Mouse (Mus musculus): ENCODE results near the gene Scpep1. TPM values are rescaled to one million over a fixed set of nuclear protein-coding genes. Genes with fewer than 3 reads are reported as not detected.
A peak's percentile ranks its signal among the peaks of the same experiment; 100 is the strongest.

Gene Scpep1
- polyA plus RNA-seq, 1 experiment: 94.3 TPM

DNA sequence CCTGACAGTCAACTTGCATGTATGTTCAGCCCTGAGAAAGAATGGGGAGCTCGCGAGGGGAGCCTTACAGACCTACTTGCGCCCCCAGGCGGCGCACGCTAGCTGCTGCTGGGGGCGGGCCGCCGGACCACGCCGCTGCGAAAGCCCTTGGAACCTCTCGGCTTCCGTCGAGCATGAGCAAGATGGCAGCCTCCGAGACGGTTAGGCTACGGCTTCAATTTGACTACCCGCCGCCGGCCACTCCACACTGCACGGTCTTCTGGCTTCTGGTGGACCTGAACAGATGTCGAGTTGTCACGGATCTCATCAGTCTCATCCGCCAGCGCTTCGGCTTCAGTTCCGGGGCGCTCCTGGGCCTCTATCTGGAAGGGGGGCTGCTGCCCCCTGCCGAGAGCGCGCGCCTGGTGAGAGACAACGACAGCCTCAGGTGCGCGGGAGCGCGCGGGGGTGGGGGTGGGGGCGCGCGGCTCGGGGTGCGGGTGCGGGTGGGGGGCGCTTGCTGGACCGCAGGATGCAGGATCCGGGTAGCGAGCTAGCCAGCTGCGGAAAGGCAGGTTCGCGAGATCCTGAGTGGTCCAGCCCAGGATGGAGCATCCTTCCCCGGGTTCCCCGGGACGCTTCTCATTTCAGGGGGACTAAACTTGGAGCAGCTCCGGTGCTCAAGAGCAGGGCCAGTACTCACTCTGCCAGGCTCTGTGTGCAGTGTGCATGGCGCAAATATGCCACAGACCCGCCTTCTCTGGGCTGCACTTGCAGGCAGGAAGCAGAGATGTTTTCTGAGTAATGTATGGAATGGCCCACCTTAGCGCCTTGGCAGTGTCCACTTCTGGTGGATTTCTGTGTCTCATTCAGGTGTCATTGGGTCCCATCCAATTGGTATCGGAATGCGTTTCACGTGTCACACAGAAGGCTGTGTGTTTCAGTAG is 18.8 kb upstream of the Scpep1 start:
- peak; percentile 91 for DNase-seq (ENCODE audit: low spot score)

DNA sequence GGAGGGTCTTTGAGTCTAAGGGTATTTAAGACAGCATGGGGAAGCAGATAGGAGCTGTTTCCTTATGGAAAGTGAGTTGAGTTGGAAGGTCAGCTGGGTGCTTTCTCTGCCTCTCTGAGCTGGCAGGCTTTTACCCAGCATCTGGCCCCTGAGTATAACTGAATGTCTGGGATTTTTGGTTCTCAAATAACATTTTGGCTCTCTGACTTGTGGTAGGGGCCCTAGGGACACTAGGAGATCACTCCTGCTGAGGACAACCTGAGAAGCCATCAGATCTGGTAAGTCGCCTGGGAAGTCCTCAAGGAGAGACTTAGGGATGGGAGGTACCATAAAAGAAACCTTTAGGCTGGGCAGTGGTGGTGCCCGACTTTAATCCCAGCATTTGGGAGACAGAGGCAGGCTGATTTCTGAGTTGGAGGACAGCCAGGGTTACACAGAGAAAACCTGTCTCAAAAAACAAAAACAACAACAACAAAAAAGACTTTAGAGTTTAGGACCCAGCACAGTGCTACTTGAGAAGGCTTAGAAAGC is 15.0 kb upstream of the Scpep1 start, which contains the start of gene Coil:
Gene Coil, plus strand, starts transcription at position 51 of the 531 bp plus-strand sequence.
- DNase-seq (ENCODE audit: low spot score): peak; percentile 36

DNA sequence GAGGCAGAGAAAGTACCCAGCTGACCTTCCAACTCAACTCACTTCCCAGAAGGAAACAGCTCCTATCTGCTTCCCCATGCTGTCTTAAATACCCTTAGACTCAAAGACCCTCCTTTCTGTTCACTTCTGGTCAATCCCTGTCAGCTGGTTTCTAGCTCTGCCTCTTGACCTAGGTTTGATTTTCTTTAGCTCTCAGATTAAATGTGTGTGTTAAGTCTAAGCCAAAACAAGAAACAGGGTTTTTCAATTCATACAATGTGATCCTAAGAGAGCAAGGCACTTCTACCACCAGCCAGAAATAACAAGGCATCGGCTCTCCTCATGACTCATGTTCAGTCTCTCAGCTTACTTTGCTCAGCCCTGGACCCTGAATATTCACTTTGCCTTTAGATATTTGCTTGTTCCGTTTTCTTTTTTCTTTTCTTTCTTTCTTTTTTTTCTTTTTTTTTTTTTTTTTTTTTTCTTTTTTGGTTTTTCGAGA is 11.7 kb upstream of the Scpep1 start, which contains the start of gene Elobl:
Gene Elobl, minus strand, starts transcription at position 51 of the 481 bp plus-strand sequence.
- DNase-seq (ENCODE audit: low spot score): no peak

DNA sequence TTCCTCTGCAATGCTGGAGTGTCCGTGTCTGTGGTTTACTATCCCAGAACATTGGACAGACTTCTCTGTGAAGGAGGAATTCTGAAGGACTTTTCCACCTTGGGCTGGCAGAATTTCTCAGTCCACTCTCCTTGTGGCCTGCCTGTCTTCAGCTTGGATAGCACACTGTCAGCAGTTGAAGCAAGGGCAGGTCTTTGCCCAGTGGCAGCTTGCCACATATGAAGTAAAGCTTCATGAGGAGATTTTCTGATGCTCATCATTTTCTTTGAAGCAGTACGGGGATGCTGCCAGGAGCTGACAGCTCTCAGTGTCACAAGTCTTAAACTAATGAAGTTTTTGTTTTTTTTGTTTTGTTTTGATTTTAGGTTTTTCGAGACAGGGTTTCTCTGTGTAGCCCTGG is 3.6 kb upstream of the Scpep1 start:
- no peak for DNase-seq (ENCODE audit: low spot score)

DNA sequence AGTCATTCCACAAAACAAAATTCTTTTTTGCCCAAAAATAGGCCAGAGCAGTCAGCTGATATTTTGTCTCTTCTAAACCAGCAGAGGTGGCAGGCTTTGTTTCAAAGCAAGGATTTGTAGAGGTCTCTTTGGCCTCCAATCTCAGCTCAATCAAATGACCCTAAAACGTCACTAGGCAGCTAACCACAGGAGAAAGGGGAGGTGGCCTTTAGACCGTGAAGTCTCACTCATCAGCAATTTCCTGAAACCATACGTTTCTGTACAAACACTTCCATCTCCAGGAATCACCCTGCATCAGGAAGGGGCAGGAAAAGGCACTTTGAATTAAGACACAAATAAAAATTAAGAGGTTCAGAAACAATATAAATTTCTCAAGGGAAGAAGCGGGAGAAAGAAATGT is 462 bp downstream of the Scpep1 start:
- DNase-seq (ENCODE audit: low spot score): no peak

DNA sequence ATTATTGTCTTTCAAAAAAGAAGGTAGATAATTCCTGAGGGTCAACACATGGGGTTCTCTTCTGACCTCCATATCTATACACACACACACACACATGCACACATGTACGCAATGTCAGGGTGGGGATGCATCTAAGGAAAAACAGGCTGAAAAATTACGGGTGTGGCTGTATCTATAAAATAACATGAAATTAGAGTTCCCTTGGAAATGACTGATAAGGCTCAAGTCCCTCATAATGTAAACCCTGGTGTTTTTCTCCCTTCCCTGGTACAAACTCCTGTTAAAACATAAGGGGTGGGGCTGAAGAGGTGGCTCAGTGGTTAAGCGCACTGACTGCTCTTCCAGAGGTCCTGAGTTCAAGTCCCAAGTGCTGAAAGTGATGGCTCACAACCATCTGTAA is 1.7 kb downstream of the Scpep1 start:
- no peak for DNase-seq (ENCODE audit: low spot score)

DNA sequence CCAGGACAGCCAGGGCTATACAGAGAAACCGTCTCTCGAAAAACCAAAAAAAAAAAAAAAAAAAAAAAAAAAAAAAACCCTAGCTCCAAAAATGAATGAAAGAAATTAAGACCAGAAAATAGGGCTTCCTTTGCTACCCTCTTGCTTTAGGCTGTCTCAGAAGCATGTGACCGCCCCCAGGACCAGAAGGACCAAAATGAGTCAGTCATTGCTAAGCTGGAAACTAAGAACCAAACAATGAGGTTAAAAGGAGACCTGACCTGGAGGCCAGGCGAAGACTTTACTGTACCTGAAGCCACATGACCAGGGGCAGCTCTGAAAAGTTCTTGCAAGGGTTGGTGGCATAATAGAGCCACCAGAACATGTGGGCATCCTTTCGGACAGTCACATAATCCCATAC is 3.1 kb downstream of the Scpep1 start:
- no peak for DNase-seq (ENCODE audit: low spot score)

DNA sequence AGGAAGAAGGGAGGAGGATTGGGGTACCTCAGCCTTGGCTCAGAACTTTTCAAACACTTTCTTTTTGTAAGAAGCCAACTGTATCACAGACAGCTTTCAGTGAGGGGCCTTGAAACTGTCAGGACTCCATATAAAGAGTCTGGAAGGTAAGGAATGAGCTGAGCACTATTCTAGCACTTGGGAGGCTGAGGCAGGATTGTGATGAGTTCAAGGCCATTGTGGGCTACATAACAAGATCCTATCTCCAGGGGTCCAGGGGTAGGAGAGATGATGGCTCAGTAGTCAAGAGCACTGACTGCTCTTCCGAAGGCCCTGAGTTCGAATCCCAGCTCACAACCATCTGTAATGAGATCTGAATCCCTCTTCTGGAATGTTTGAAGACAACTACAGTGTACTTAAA is 3.7 kb downstream of the Scpep1 start:
- DNase-seq (ENCODE audit: low spot score): no peak

DNA sequence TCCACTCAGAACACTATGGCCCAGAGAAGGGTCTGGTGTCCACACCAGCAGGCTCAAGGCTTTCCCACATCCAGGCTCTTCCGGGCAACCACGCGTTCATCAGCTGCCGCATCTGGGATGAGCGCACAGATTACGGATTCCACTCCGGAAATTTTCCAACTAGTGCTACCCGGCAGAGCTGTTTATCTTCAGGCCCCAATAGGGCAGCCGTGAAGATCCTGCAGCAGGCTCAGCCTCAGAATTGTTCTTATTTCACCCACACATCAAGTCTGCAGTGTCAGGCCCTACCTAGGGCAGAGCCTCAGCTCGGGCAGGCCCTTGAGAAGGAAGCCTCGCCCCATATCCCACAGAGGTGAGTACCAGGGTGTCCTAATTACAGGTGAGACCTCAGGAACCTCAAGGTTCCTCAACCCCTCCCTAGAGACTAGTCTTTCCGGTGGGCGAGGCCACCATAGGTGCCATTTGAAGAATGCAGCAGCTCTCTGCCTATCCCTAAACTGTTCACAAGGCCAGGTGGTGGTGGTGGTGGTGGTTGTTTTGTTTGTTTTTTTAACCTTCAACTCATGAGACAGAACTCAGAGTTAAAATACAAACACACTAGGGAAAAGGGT is 4.5 kb downstream of the Scpep1 start:
- no peak for DNase-seq (ENCODE audit: low spot score)

DNA sequence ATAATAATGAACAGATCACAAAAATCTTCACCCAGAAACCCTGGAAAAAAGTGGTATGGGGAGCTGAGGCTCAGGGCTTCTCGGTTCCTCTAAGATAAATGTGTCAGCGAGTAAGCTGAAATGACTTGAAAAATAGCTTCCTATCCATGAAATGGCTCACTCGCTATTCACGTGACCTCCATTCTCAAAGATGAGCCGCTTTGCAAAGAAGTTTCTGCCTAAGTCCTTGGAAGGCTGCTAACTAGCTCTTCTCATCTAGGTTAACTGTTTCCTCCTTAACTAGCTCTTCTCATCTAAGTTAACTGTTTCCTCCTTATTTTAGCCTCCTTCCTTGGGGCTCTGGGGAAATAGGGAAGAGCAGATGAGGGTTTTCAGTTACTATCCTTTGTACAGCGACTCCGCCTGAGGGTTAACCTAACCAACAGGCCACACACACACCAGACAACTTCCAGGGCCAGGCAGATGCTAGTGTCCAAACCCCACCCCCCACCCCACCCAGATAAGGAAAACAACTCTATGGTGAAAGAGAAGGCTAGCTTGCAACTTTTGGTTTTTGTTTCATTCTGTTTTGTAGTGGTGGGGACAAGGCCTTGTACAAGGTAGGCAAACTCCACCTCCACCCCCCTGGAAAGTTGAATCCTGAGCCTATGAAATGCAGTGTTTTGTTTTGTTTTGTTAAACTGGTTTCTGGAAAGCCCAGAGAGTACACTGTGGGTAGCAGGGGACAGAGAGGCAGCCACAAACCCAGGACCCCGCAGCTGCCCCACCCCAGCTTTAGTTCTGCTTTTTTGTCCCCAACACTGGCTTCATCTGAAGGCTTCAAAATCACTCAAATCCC is 5.2 kb downstream of the Scpep1 start:
- DNase-seq (ENCODE audit: low spot score): no peak

DNA sequence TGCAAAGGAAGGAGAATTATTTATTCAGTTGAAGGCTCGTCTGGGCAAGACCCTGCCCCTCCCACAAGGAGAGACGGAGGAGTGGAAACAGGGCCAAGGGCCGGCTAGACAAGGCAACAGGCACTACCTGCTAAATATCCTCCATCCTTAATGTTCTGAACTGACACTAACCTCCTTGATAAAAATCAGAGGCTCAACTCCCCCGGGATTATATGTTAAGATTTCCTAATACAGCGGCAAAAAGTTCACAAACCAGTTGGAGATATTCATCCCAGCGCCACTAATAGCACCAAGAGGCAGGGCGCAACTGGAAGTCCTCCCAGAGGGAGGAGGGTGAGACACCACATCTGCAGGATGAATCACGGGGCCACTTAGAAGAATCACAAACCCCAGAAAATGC is 6.4 kb downstream of the Scpep1 start:
- DNase-seq (ENCODE audit: low spot score): no peak

DNA sequence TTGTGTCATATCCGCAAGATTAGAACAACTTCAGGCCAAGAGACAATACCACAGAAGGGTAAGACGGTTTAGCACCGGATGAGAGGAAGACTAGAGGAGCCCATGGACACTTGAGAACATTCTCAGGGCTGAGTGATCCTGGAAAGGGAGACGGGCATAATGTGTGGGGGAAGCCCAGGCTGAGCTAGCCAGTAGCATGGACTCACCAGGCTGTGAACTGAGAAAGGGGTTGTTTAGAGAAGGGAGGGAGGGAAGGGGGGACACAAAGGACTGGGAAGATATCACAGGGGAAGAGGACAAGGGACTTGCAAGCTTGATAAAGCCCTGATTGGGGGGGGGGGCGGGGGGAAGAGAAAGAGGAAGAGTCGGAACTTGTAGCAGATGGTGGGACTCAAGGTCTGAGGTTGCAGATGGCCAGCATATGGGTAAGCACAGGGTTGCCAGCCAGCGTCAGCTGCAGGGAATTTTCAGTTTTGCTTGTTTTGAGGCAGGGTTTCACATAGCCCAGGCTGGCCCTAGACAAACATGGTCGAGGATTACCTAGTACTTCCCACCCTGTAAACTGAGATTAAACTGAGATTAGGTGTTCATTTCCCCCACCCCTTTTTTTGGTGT is 9.2 kb downstream of the Scpep1 start:
- DNase-seq (ENCODE audit: low spot score): no peak

DNA sequence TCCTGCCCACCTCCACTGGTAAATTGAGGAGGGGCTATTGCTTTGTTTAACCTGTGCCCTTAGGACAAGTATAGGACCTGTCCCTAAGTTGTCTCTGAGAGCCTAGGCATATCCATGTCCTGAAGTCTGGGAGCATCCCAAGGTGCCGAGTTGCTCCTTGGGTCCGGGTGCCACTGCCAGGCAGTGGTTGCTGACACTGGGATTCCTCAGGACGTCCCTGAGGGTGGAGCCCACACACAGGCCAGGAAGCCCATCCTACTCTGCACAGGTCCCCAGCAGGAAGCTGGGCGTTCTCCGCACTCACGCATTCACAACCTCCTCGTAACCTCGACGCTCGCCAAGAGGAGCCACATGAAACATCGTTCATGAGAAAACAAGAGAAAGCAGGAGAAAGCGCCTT is 13.8 kb downstream of the Scpep1 start:
- DNase-seq (ENCODE audit: low spot score): no peak

DNA sequence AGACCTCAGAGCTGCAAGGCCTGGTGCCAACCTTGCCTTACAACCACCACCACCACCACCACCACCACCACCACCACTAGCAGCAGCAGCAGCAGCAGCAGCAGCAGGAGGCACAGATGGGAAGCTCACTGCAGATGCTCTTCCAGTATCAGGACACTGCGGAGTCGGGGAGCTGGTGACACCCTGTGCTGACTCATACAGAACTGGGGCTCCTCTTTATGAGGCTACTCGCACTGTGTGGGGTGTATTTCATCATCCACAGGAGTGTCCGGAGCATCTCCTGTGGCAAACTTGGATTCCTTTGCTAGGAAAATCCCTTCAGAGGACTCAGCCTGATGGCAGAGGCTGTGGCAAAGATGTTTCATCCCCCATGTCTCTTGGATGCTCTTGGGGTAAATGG is 15.6 kb downstream of the Scpep1 start:
- DNase-seq (ENCODE audit: low spot score): no peak

DNA sequence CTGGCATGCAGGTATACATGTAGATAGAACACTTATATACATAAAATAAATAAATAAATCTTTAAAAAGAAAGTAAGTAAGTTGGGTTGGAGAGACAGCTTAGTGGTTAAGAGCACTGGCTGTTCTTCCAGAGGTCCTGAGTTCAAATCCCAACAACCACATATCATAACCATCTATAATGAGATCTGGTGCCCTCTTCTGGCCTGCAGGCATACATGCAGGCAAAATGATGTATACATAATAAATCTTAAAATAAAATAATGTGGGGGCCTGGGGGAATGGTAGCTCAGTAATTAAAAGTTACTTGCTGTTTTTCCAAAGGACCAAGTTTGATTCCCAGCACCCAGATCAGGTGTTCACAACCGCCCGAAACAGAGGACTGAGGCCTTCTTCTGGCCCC is 16.5 kb downstream of the Scpep1 start:
- DNase-seq (ENCODE audit: low spot score): no peak

DNA sequence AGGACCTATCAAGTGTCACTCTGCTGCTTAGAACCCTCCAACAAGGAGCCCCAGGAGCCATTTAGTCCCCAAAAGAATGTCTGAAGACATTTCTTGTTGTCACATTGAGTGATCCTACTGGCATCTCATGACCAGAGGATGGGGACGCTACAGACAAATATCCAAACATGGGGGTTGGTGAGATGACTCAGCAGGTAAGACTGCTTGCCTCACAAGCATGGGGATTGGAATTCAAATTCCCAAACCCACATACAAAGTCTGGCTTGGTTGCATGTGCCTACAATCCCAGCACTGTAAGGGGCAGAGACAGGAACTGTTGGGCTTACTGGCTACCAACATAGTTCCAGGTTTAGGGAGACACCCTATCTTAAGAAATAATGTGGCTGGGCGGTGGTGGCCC is 17.4 kb downstream of the Scpep1 start:
- no peak for DNase-seq (ENCODE audit: low spot score)

DNA sequence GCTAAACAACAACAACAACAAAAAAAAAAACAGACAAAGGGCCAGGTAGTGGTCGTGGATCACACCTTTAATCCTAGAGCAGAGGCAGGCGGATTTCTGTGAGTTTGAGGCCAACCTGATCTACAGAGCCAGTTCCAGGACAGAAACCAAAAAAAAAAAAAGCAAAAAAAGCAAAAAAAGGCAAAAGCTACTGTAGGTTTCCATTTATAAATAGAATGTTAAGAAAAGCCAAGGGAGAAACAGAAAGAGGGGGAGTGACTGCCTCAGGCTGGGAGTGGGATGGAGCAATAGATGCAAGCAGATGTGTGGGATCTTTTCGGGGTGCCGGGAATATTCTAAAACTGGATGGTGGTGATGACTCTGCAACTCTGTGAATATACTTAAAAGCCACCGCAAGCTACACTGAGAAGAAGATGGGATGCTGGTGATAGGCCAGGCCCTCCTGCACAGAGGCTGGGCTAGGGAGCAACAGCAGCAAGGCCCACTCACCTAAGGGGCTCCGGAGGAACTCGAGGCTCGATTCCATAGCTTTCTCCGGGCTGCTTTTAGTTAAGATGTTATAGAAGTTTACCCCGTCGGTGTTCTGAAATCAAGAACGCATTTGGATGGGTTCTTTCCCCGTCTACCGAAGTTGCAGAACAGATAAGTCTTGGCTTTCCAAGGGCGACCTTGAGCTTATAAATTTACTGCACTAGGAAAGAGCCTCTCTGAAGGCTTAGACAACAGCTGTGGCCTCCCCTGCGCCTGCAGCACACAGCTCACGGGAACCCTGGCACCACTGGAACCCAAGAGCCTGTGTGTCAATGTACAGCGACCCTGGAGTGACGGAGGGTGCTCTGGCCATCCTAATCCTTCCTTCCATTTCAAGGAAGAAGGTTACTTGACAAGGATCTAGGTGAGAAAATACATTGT is 20.9 kb downstream of the Scpep1 start:
- DNase-seq (ENCODE audit: low spot score): no peak

DNA sequence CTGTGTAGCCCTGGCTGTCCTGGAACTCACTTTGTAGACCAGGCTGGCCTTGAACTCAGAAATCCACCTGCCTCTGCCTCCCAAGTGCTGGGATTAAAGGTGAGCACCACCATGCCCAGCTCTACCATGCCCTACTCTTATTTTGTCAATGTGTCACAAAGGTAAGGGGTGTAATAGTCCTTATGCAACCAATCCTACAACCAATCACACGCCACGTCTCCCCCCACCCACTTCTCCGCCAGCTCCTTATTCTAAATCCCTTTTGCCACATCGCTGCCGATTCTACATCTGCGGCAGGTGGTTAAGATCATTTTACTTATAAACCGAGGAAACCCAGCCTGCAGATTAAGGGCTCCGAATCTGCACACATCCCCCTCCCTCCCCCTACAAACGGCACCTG is 22.2 kb downstream of the Scpep1 start:
- DNase-seq (ENCODE audit: low spot score): no peak

DNA sequence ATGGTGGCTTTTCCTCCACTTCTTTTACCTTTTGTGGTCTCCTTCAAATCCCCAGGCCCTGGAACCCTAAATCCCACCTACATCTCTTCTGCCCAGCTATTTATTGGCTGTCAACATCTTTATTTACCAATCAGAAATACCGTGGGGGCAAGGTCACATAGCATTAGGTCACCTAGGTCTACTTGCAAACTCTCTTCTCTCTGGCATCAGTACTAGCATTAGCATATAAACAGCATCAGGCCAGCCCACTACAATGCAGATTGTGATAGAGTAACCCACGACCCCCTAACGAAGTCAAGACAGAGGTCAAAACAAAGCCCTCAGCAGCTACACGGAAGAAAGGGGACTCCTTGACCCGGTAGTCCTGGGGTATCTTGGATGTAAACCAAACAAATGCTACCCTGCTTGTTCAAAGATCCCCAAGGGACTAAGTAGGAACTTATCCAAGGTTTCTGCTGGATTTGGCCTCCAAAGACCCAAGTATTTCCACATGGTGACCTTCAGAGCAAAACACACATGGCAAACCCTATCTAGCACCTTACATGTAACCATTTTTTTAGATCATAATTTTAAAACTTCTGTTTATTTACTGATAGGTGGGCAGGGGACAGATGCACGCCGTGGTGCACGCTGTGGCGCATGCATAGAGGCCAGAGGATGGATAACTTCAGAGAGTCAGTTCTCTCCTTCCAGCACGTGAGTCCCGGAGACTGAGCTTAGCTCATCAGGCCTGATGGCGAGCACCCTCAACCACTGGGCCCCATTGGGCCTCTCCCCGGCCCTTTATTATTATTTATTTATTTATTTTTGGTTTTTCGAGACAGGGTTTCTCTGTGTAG is 23.4 kb downstream of the Scpep1 start:
- no peak for DNase-seq (ENCODE audit: low spot score)

Measured in urinary bladder, adult 2 months (tissue).